Mouse (Mus musculus) gastrocnemius, postnatal 4 days (tissue): Measurements from ENCODE around the gene Begain. TPM values are rescaled to one million over a fixed set of nuclear protein-coding genes. Genes with fewer than 3 reads are reported as not detected.
A peak's percentile ranks its signal among the peaks of the same experiment; 100 is the strongest.

ENCODE experiments used
- DNase-seq, 2 experiments: peaks; one replicate each; pipeline ENCODE4 v3.0.0; 2021 to 2022; ENCODE audit warnings: low spot score in 2 of 2, mixed read lengths in 2 of 2
- total RNA-seq, 2 experiments: library from RNA; stranded (reverse); gene quantifications; 2 replicates each; pipeline ENCODE4 v1.2.3; 2021

Gene Begain
- total RNA-seq, 2 experiments from 2014 or later = 6.2 to 7.0 TPM

DNA sequence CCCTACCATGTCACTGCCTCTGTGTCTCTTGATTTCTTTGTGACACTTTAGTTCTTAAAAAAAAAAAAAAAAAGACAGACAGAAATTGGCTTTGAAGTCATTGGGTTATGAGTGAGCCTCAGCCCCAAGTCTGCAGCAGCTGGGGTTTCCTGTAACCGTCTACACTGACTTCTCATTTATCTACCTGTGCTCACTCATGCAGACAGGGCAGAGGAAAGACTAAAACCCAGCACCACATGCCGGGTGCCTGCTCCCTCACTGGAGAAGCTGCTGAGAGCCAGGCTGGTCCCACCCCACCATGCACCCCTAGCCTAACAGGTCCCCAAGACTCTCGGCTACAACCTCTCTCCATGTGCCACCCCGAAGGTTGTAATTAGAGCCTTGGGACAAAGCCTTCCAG is 10.3 kb downstream of the Begain start:
- DNase-seq = no peak

DNA sequence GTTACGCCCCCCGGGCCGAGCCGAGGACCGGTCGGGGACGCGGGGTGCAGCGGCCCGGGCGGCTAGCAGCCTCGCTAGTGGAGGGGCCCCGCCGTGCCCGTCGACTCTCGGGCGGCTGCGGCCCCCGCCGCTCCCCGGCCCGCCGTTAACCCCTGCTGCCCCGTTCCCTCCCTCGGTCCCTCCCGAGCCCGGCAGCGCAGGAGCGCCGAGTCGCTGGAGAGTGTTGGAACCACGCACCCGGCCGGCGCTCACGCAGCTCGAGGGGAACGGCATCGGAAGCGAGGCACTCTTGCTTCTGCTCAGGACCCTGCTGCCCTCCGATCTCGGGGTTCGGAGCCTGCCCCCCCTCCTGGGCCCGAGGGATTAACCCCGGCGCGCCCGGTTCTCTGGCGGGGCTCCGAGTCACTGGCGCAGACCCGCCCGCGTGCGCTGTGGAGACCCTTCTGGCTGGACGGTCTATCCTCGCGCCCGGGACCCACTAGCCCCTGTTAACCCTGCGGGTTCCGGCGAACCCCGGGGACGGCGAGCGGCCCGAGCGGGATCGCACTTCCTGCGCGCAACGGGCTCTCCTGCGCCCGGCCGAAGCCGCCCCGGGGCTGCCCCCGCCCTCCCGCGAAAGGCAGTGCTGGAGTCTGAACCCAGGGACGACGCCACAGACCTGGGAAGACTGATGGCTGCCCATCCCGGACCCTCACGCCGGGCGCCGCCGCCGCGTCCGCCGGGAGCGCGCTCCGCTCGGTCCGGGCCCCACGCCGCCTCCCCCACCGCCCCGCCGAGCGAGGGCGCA is 14.8 kb downstream of the Begain start:
- DNase-seq = no peak

DNA sequence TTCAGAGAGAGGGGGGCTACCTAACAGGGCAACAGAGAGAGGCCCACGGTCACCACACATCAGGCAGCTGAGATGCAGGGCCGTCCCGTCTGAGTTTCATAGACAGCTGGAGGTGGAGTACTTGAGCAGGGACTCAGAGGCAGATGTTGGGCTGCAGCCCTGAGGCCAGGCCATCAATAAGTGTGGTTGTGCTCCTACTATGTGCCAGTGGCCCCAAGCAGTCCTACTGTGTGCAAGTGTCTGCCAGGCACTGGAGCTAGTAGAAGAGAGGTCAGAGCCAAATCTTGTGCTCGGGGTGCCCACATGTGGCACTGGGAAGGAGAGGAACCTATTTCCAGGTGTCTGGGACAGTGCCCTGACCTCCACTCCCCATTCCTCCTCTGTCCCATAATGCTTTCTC is 18.1 kb downstream of the Begain start:
- no peak for DNase-seq

DNA sequence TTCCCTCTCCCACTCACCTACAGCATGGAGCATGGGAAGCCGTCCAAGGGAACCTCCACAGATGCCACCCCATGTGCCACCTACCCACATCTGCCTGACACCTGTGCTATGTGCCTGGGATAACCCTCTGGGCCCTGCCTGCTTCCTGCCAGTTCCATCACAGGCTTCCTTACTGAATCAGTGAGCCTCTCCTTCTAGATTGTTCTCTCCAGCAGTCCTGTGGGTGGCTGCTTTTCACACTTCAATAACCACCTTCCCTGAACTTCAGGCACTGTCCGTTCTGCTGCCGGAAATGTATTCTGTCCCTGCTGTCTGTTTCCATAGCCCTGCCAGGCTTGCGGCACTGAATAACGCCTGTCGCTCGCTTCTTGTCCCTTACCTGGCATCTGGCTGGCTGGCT is 22.4 kb downstream of the Begain start:
- no peak for DNase-seq

DNA sequence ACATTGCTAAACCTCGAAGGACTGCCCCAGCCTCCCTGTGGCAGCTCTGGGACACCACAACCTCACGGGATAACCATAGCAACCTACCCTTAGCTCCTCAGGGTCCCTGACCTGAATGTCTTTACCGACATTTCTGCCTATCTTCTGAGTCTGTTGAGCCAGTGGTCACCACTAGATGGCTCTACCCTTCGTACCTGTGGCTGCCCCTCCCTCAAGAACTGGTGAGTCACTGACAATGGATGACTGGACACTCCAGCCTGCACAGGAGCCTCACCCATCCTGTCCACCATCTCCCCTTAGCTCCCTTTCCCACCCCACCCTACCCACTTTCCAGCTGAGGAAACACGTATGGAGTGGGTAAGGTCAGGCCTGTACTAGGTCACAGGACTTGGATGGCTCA is 23.5 kb downstream of the Begain start:
- no peak for DNase-seq

DNA sequence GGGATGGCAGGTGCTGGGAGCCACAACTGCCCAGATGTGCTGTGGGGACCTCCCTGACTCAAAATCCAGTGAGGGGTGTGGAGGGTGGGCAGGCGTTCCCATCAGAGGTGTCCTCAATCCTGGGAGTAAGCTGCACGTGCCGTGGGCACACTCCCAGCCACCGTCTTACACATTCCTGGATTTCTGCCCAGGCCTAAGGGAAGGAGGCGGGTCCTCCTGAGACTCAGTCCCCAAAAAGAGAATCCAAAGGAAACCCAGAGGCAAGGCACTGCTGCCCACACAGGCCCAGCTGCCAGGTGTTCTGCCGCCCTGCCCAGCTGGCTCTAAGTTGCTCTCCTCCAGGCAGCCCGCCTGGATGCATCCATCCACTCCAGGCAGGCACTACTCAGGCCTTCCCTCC is 28.7 kb downstream of the Begain start:
- DNase-seq = no peak

DNA sequence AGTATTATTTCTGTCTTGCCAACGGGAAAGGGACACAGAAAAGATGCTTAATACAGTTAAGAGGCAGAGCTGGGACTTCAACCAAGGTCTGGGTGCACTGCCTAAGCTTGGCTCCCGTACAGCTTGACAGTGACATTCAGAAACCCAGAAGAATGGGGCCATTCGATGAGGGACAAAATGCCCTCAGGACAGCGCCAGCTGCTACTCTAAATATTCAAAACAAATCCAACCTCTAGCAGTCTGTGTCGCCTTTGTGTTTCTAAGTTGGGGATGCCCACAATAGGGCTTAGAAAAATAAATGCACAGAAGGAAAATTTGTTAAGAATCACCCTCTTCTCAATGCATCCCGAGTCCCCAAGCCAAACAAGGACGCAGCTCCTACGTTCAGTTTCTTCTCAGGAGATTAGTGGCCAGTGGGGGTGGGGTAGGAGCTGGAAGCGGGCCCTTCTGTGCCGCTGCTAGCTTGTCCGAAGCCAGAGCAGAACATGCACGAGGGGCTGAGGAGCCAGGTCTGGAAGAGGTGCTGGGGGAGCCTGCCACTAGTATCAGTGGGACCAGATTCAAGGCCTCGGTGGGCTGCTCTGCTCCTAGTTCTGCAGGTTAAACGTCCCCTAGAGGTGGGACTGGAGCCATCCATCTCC is 29.7 kb downstream of the Begain start:
- no peak for DNase-seq

DNA sequence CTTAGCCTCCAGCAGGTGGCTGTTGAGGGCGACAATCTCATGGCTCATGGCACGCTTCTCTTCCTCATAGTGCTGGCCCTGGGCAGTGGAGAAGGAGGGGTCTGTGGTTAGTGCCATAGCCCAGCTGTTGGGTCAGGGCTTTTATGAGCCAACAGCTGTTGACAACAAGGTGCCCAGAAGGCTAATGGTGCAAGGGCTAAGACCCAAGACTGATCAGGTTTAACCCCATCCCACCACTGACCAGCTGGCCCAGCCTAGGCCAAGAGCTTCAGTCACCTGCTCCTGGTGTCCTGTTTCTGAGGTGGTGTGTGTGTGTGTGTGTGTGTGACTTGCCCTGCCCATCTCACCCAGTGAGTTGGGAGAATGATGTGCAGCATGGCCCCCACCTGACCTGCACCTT is 31.0 kb downstream of the Begain start:
- DNase-seq = no peak

DNA sequence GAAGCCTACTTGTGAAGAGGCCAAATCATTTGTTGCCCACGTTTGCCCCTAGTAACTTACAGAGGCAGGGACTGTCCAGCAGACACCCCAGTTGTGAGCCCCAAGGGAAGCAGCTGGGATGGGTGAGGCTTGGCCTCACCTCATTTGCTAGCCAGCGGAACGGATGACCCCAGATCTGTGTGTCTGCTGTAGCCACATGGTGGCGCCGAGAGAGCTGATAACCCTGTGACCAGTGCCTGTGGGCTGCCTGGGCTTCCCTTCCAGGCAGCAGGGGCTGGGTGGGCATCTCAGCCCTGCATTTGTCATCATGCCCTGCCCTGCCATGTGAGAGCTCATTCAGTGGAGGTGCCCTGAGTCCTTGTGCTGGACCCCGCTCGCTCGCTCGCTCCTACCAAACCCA is 44.2 kb downstream of the Begain start:
- DNase-seq = no peak

DNA sequence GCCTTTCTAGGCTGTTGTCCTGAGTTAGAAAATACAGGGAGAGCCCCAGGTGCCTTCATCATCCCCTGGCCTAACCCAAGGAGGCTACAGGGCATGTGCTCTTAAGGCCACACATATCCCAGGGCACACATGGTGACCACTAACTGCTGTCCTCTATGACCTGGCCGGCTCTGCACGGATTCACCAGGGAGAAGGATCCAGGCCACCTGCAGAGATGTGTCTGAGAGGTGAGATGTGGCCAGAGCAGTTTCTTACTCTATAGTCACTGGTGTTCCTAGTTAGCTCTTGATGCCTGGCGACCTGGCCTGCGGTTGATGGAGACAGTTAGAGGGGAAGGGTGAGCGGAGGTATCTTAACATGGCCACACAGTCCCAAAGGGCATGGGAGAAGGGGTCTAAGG is 45.1 kb downstream of the Begain start:
- DNase-seq = no peak

DNA sequence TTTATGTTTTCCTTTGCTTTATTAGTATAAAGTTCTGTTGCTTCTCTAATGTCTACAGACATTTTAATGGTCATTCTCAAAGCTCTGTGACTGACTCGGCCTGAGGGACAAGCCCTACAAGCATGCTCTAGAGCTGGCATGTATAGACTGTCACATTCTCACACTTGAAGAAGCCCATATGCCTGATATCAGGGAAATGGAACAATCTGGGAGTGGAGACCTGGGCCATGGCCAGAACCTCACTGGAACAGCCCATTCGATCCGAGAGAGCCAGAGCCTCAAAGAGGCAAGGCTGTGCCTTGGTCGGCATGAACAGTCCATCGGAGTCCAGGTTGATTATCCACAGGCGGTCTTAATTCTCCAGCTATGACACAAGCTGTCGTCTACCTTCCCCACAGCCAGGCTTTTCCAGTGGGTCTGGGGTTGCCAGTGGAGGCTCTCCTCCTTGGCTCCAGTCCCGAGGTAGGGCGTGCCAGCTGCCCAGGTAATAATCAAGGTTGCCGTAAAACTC is 45.8 kb downstream of the Begain start:
- no peak for DNase-seq

DNA sequence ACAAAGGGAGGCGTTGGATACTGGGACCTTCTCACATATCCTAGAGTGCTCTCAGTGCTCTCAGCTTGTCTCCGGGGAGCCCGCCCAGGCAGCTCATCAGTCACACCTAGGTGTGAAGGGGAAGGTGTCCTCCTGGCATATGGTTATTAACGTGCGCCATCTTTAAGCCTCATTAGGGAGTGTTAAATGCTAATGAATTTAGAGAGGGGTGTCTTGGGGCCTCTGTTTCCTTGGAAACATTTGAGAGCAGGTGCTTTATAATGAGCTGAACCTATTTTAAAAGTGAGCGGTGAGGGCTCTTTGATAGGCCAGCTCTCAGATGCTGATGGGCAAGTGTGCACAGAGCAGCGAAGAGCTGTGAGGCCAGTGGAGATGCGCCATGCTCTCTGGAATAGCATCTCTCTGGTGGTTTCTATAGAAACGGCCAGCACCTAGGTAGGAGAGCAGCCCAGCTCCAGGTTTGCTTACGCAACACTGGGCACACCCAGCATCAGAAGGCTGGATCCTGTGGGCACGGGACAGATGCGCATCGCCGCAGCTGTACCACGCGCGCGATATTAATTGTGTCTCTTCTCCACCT is 57.9 kb downstream of the Begain start:
- no peak for DNase-seq

DNA sequence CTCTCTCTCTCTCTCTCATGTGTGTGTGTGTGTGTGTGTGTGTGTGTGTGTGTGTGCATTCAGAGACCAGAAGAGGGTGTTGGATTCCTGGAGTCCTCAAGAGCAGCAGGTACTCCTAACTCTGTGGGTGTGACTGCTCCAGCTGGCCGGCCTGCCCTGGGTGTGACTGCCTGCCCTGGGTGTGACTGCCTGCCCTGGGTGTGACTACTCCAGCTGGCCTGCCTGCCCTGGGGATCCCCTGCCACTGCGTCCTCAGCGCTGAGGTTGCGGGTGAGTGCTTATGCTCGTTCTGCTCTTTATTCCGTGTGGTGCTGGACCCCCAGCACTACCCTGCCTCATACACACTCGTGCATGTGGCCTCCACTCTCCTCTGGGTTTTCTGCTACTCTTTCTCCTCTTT is 65.0 kb downstream of the Begain start:
- DNase-seq = no peak

DNA sequence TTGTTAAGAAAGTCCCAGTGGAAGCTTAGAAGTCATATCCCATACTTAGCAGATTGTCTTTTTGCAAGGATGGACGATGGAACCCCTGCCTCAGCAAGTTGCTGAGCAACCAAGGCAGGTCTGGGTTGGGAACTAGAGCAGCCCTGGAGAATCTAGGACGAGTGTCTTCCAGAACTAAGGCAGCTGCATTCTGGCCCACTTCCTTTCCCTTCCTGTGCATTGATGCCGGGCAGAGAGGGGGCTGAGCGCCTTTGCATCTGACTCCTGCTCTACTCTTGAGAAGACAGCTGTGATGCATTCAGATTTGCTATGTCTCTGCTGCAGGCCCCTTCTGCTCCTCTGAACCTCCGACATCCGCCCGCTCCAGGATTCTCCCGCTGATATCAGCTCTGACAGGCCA is 70.8 kb downstream of the Begain start:
- DNase-seq = no peak

DNA sequence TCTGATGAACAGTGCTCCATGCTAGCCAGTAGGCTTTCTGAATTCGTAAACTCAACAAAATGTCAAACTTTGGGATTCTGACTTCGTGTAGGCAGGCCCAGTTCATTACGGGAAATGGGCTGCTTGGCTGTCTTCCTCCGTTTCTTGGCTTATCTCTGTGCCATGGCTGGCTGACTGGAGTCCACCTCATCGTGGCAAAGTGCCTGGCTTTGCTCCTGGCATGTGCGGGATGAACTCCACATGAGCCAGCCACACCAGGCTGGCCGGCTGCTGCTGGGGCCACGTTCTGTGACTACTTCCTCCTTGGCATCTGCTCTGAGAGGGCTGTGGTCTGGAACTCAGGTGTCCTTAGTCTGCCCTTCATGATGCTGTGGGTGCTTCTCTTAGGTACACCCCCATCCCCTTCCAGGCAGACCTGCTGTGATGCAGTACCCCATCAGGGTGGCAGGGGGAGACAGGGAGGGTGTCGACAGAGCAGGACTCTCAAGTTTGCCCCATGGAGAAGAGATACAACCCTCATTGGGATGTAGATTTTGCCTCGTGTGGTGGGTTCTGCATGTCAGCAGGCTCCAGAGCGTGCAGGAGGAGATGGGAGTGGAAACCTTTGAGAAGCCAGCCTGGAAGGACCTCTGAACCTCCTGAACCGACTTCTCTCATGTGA is 71.9 kb downstream of the Begain start:
- DNase-seq = no peak

DNA sequence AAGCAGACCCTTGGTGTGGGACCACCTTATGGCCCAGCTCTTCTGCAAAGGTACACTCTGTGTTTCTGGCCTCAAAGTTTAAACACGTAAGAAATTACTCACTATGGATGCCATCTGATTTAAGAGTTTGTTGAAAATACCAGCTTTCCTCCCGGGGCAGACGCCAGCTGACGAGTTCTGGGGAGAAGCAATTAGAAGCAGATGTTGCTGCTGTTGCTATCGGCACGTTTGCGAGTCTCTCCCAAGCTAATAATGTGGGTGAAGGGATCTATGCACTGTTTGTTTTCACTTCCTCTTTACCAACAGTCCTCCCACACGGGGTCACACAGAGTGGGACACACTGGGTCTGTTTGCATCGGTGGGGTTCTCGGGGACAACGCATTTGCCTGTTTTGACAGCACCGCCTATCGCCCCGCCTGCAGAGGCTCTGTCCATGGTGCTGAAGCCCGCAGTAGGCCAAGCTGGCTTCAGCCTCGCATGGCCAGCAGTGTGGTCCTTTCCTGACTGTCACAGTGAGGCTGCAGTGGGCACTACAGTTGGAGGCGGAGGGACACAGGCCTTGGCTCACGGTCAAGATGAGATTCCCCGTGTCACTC is 73.5 kb downstream of the Begain start:
- DNase-seq = peak; percentile 73 to 88

DNA sequence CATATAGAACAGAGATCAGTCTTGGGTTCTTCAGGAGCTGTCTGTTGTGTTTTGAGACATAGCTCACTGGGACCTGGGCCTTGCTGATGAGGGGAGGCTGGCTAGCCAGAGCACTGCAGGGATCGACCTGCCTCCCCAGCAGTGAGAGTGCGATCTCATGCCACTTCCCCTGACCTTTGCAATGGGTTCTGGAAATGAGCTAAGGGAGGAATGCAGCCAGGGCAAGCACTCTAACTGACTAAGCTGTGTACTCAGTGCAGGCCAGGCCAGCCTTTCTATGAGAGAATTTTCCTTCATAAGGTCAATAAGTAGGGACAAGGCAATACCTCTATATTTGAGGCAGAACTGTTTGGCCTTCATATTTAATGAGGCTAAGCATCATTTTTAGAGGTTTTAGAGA is 75.0 kb downstream of the Begain start:
- DNase-seq = no peak

DNA sequence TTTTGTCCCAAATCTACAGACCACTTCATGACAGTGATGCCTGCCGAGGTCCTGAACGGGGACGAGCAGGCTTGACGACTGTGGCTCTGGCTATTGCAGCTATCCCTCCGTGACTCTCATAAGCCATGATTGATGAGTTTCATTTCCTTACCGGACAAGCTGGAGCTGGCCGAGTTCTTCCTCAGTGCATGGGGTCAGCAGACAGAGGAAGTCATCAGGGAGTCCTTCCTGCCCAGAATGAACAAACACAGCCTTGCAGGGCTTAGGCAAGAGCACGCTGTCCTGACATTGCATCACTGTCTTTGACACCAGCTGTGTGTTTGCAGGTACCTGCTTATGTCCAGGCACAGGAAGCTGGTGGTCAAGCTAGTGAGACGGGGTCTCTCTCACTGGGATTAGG is 77.6 kb downstream of the Begain start:
- DNase-seq = no peak

DNA sequence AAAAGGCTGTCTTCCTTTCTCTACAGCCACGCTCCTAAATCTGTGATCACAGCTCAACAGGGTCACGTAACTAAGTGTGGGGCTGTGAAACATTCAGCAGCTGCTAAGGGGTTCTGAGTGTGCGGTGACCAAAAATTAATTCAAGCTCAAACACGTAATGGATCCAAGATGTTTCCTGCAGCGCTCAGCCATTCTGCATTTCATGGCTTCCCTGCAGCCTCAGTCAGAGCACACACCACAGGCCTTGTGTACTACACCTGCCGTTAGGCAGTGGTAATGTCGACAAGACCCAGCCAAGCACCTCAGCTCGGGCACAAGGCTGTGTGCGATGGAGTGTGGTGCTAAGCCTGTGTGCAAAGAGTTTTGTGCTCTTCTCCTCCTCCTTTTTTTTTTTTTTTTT is 80.6 kb downstream of the Begain start:
- DNase-seq = no peak

DNA sequence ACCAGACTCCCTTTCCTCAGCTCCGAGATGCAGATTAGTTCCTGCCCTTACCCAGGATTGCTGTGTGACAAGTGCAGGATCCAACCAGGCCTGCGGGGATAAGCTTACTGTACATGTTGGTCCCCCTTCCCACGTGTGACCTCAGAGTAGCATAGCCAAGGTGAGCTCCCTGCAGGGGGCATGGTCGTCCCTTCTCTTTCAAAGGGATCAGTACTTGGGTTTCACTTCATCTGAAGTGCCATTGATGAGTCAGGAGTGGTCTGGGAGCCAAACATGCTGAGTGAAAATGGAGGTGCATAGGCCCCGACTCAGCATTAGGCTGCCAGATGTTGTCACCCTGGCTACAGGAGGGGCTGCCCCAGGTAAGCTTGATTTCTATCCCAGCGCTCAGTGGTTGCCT is 83.0 kb downstream of the Begain start:
- DNase-seq = no peak

DNA sequence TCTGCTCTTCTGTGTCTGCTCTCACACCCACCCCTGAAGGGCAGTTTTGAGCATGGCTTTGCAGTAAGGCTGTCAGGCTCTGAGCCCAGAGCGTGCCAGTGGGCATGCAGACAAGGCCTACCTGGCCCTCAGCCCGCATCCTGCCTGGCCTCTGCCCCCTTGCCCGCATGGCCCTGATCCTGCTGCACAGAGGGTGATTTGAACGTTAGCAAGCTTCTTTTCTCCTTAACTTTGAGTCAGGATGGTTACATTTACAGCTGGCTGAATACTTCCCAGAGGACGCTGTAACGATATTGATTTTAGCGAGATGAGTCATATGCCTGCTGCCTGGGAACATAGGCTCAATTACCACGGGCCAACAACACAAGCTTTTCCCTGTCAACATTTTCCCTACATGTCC is 83.5 kb downstream of the Begain start:
- no peak for DNase-seq

DNA sequence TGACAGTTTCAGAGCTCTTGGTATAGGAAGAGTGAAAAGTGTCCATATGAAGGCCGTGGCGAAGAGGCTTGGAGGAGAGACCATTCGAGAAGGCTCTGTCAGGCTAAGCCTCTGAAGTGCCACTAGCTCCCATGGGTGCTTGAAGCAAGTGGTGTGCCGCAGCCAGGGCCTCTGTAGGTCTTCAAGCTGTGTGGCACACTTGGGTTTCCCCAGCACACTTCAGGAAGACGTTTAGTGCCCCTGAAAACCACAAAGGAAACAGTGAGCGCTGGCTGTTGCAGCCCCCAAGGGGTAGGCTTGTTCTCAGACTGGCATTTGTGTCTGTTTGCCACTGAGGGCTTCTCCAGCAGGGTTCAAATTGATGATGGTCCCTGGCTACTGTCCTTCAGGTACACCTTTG is 84.5 kb downstream of the Begain start:
- DNase-seq = no peak
